Mouse (Mus musculus): ENCODE results near the gene Crispld2. TPM values are rescaled to one million over a fixed set of nuclear protein-coding genes. Genes with fewer than 3 reads are reported as not detected.

Crispld2 gene
- total RNA-seq, 2 experiments from 2014 or later: 5.2 to 8.3 TPM

DNA sequence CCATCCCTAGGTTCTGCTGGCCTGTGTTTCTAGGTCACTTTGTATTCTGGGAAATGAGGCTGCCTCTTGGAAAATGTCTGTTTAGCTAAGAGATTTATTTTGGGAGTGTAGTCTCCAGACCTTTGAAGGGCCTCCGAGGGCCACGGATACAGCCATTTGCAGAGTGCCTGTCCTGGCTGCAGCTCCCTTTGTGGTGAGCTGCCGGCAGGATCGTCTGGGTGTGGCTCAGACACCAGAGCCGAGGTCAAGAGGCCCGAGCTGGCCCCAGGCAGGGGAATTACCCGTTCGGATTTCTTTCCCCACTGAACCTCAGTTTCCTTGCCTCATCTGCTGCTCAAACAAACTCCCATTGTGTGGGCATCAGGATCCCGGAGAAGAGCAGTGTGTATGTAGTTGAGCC lies 43.9 kb downstream of the Crispld2 start:
- peak; percentile 49 for DNase-seq

DNA sequence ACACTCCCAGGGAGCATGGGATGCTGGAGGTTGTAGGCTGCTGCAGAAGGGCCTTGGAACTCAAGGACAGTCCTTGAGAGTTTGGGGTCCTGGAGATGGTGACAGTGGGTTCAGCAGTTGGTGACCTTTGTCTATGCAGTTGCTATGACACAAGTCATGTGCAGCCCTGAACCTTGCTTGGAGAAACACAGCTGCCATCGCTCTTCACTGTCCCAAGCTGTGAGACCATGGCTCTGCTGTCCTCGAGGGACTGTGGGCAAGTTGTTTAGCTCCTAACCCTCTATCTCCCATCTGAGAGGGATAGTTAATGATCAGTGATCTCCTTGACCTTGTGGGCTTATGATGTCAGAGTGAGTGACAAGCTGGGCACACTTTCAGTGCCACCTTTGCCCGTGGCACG lies 44.3 kb downstream of the Crispld2 start:
- DNase-seq: no peak

- DNase-seq: peak; percentile 38
These were observed 45.0 kb downstream of the Crispld2 start for GRCm38 (mm10) chr8:120037199-120037598.

- DNase-seq: no peak
These were observed 45.4 kb downstream of the Crispld2 start for GRCm38 (mm10) chr8:120037611-120038010.

DNA sequence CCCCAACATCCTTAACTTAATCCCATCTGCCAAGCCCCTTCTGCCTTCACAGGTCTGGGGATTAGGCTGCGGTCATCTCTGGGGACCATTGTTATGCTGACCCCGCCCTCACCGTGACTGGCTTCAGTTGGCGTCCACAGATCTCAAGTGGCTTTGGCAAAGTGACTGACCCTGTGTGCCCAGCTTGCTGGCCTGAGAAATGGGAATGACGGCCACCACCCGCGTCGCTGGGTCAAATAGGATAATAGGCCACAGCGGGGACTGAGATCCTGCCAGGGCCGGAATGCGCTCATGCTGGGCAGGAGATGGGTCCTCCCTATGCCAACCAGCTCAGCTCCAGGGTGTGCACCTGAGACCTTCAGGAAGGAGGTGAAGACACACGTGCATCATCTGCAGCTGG lies 46.5 kb downstream of the Crispld2 start:
- DNase-seq: no peak

GRCm38 (mm10) chr8:120039313-120039919 lies 47.2 kb downstream of the Crispld2 start:
- DNase-seq: no peak

DNA sequence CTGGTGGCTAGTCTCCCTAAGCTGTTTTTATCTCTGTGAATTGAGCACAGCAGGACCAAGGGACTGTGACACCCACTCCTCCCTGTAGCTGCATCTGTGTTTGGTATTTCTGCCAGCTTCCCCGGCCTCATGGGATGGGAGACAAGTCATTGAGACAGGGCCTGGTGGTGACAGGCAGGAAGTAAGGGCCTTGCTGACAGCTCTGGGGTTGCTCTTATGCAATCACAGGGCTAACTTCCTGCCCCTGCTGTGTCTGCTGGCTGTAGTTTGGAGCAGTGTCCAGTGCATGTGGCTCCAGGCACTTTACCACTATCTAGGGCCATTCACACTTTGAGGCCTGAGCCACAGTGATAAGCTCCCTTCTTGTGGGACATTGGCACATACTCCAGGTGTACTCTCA lies 48.6 kb downstream of the Crispld2 start:
- DNase-seq: peak; percentile 45

DNA sequence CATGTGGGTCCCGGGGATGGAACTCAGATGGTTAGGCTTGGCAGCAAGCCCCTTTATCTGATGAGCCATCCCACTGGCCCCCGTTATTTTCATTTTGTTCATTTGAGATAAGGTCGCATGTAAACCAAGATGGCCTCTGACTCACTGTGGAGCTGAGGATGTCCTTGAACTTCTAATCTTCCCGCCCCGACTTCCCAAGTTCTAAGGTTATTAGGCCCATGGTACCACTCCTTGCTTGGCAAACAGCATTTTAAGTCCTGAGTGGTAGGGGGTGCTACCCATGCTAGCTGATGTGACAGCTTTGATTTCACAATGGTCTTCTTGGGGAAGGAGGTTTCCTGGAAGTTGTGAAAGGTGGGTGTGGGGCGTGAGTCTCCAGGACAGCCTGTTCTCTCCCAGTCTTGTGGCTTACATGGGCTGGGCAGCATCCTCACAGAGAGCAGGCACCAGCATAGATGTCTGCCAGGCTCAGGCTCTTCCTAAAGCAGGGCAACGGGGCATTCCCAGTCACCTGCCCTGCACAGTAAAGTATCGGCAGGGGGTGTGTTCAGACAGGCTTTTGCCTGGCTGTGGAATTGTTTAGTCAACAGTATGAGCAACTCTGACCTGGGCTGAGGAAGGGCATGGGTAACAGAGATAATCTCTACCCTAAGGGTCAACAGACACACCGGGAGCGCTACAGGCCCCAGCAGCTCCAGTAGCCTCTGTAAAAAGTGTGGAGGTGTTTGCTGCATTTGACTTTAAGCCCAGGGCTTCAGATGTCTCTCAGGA lies 50.5 kb downstream of the Crispld2 start:
- no peak for DNase-seq

DNA sequence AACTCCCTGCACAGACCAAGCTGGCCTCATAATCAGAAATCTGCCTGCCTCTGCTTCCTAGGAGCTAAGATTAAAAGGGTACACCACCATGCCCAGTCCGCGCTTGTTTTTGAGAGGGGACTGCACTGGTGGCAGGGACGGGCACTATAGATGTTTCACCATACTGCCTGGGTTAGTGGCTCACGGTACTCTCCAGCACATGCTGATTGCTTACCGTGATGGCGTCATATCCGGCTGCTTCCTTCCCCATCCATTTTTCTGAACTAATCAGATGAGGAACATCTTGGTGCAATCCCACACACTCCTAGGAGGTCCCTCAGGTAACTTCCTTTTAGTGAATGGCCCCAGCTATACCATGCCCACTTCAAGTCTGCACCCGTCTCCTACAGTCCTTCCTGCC lies 52.7 kb downstream of the Crispld2 start:
- DNase-seq: no peak

DNA sequence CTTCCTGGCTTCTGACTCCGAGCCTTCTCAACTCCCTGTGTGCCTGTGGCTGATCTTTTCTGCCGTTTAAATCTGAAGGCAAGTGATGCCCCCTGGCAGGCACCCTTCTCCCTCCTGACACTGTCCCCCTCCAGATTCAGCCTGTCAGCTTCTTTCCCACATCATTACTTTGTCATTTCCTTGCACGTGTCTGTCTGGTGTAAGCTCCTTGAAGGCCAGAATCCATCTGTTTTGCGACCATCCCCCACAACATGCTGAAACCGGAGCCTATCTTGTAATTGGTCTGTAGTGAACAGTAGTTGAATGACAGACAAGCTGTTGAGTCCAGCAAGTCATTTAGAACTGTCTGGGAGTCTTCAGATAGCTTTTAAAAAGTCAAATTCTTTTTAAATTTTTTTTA lies 53.2 kb downstream of the Crispld2 start:
- no peak for DNase-seq

- DNase-seq: peak; percentile 93
These were observed 54.2 kb downstream of the Crispld2 start for GRCm38 (mm10) chr8:120046258-120047020.

- no peak for DNase-seq
These were observed 57.7 kb downstream of the Crispld2 start for GRCm38 (mm10) chr8:120049949-120050348.

- no peak for DNase-seq
These were observed 58.1 kb downstream of the Crispld2 start for GRCm38 (mm10) chr8:120050376-120050775.

DNA sequence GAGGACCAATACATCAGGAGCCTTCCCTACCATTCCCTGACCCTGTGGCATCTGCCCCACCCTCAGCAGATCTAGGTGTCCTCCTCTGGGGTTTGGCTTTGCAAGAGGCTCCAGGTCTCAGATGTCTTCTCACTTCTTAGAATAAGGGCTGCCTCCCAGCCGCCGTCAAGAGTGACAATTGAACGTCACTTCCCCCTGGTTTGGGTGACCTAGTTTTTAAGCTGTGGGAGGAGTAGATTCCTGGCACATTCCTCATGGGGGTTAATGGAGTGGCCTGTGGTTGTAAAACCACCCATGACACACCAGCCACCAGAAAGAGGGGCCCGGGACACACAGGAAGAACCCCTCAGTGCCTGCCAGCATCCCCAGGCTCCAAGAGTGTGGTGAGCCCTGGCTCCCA lies 58.8 kb downstream of the Crispld2 start:
- DNase-seq: no peak

DNA sequence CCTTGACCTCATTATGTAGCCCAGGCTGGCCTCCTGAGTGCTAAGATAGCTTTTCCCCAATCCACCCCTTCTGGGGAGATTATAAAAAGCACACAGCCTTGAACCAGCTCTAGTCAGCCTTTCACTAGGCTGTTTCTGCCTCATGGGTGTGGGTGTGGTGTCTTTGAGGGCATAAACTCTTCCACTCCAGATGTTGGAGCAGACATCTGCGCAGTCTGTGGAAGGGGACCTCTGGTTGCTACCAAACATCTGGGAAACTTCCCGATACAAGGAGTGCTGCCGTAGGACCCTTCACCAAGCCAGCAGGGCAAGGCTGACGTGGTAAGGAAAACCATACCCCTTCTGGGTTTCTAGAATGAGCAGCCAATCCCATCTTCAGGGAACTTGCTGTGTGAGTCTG lies 59.7 kb downstream of the Crispld2 start:
- DNase-seq: no peak

- DNase-seq: no peak
These were observed 60.1 kb downstream of the Crispld2 start for GRCm38 (mm10) chr8:120052318-120052717.

GRCm38 (mm10) chr8:120054833-120055232 lies 62.6 kb downstream of the Crispld2 start:
- no peak for DNase-seq

DNA sequence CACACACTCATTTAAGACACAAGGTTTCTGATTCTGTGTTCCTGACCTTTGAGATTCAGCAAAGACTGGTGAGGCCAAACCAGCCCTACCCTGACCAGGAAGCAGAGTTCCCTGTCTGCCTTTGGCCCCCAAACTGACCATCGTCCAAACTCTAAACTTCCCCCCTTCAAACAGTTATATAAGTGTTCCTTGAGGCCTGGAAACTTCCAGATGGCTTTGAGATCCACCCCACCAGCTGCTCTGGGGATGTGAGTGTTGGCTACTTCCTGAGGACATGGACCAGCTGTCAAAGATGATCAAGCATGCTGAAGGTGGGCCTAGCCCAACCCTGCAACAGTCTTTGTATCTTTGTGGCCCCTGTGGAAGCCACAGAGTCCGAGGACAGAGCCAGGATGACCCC lies 64.8 kb downstream of the Crispld2 start:
- DNase-seq: peak; percentile 56

- DNase-seq: peak; percentile 87
These were observed 70.5 kb downstream of the Crispld2 start for GRCm38 (mm10) chr8:120062742-120063141.

DNA sequence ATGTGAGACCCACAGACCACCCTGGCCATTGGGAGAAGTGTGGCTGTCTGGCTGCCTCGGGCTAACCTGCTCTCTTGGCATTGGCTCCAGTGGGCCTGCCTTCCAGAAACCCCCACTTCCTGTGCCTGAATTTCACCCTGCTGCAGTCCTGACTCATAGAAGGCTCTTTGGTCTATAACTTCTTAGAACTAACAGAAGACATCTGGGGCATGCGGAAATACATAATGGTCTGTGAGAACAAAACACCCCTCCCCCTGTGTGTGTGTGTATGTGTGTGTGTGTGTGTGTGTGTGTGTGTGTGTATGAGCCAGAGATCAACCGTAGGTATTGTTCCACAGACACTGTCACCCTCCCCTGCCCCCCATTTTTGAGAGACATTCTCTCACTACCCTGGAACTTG lies 71.1 kb downstream of the Crispld2 start:
- no peak for DNase-seq

- DNase-seq: no peak
These were observed 73.4 kb downstream of the Crispld2 start for GRCm38 (mm10) chr8:120065611-120066010.

GRCm38 (mm10) chr8:120066226-120066625 lies 74.0 kb downstream of the Crispld2 start:
- no peak for DNase-seq

Data from gastrocnemius, postnatal 25 days (tissue).